Mouse (Mus musculus) lung, adult 2 months (tissue): Measurements from ENCODE around the gene Ear10.
"Not testable (repeated sequence)": the region's sequence is repeated elsewhere in the genome, so short reads cannot be mapped to it uniquely, and the experiment has no call there.

Source experiments
- CTCF ChIP-seq: fragments of 200-500 bp; IDR thresholded peaks from 2 replicates; pipeline ENCODE4 v1.5.1; 2011; ENCODE audit warnings: mild to moderate bottlenecking, low read length, control low read depth; ENCODE audit not compliant: insufficient read depth
- POLR2A ChIP-seq: fragments of 200-500 bp; IDR thresholded peaks from 2 replicates; pipeline ENCODE4 v1.6.1; 2011; ENCODE audit warnings: low read depth, mild to moderate bottlenecking, control low read depth, low read length, borderline replicate concordance; ENCODE audit errors: extremely low read depth

DNA sequence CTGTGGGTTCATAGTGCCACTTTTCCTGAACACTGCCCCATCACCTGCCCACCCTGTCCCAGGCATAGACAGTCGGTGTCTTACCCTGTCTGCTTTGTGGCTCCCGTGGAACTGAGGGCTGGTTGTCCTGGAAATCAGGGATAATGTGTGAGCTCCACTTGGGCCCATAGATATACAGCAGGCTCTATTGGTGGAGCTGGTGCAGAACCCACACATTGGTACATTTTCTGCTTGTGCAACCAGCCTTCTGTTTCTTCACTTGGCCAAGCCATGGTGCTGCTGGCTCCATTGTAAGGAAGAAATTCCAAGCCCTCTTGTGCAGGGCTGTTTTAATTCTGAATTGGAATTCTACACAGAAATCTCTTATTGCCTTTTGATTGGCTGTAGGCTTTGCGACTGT lies 47.9 kb downstream of the Ear10 start, which contains the start of gene Ear1:
- TF ChIP-seq POLR2A, CTCF: not testable (repeated sequence)
